Mouse (Mus musculus) thymus, adult 2 months (tissue): Measurements from ENCODE around the gene Gtf2h1. TPM values are rescaled to one million over a fixed set of nuclear protein-coding genes. Genes with fewer than 3 reads are reported as not detected.

Experiments used
- DNase-seq: peaks from one replicate; pipeline ENCODE4 v3.0.0; 2021
- H3K27ac ChIP-seq: fragments of 200-500 bp; 2 replicates; pipeline ENCODE4 v1.5.1; 2012; ENCODE audit warnings: low read length, control low read depth; ENCODE audit not compliant: control insufficient read depth, insufficient read depth
- H3K27me3 ChIP-seq: fragments of 200-500 bp; 2 replicates; pipeline ENCODE4 v1.6.1; 2012; ENCODE audit warnings: mild to moderate bottlenecking, low read length, moderate library complexity, mixed read lengths; ENCODE audit not compliant: control insufficient read depth, insufficient read depth
- H3K36me3 ChIP-seq: fragments of 200-500 bp; 2 replicates; pipeline ENCODE4 v1.6.1; 2012; ENCODE audit warnings: mild to moderate bottlenecking, low read length, moderate library complexity; ENCODE audit not compliant: control insufficient read depth, insufficient read depth
- H3K4me1 ChIP-seq: fragments of 200-500 bp; replicated peaks from 2 replicates; pipeline ENCODE4 v1.6.1; 2012; ENCODE audit warnings: low read length; ENCODE audit not compliant: control insufficient read depth, insufficient read depth
- H3K4me3 ChIP-seq: fragments of 200-500 bp; 2 replicates; pipeline ENCODE4 v1.5.1; 2012; ENCODE audit warnings: mild to moderate bottlenecking, low read length, control low read depth, moderate library complexity; ENCODE audit not compliant: control insufficient read depth, insufficient read depth
- CTCF ChIP-seq: fragments of 200-500 bp; IDR thresholded peaks from 2 replicates; pipeline ENCODE4 v1.5.1; 2012; ENCODE audit warnings: mild to moderate bottlenecking, control low read depth, low read length, moderate library complexity, borderline replicate concordance; ENCODE audit not compliant: control insufficient read depth, poor library complexity, insufficient read depth; ENCODE audit errors: extremely low read depth
- POLR2A ChIP-seq: fragments of 200-500 bp; IDR thresholded peaks from 2 replicates; pipeline ENCODE4 v1.6.1; 2012; ENCODE audit warnings: mild to moderate bottlenecking, low read length, control low read depth, moderate library complexity; ENCODE audit not compliant: control insufficient read depth, poor library complexity, insufficient read depth; ENCODE audit errors: extremely low read depth
- WGBS: fragments of 180-500 bp; shearing (Covaris S2); methylation state at CpG from one replicate; pipeline ENCODE4 v1.1.7; 2018; 5-methylcytosine and 5-hydroxymethylcytosine counted together
- polyA plus RNA-seq: library from polyadenylated mRNA; depleted of rRNA; stranded (reverse); fragments of >200 nt; gene quantifications from 2 replicates; pipeline ENCODE4 v1.2.3, GENCODE M21; 2012; rRNA removed

Gene Gtf2h1
- polyA plus RNA-seq, result 13.0 and 14.4 TPM in 2 replicates

DNA sequence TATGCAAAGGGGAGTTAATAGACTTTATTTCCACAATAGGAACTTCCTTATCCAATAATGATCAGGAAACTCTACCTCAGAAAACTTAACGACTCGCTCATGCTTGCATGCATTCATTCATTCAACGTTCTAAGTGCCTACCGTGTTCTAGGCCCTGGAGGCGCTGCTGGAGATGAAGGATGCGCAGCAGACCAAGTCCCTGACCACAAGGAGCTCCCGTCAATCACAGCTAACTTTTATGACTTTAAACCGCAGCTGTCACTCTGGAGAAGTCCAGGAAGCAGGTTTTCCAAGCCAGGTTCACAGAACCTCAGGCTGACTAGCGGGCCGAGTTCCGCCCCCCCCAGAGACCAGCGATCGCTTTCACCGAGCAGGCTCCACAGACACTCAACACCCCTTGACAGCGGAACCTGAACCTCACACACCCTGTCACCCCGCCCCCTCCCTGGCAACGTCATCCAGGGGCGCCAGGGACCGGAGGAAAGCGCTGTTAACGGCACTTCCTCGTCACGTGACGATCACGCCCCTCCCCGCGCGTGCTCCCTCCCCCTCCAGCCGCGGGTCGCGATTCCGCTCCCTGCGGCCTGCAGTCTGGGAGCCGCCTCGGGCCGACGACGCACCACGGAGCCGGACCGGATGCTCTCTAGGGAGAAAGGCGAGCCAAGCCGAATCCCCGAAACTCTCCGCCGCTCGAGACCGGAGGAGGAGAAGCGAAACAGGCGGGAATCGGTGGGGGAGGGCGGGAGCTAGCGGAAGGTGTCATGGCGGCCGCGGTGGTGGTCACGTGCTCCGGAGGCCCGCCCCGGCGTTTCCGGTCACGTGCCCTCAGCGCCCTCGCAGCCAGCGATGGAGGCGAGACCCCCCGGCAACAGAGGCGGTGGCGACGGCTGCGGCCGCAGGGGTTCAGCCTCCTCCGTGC is at the start of gene Gtf2h1, which contains the start of gene Hps5:
Gene Gtf2h1, plus strand, starts transcription at position 817 of the 919 bp plus-strand sequence.
Gene Hps5, minus strand, starts transcription at position 778 of the 919 bp plus-strand sequence.
- peak within 1 kb of the TSS; percentile 59 for H3K4me3 ChIP-seq
- H3K27me3 ChIP-seq, result no peaks in the 10 kb centered on the region
- H3K4me1 ChIP-seq, result peaks cover 4% of the 10 kb centered on the region
- H3K36me3 ChIP-seq, result peaks cover 3% of the 10 kb centered on the region; the same call in 1 of the 2 replicates
- TF ChIP-seq CTCF (no peak), POLR2A (peak; percentile 39; the same call in 1 of the 2 replicates)
- DNase-seq, result peak; percentile 99
- H3K27ac ChIP-seq, result peak within 1 kb of the TSS; percentile 28; the same call in 1 of the 2 replicates
- under 1% methylated on average over 73 of the region's 75 CpGs for WGBS

DNA sequence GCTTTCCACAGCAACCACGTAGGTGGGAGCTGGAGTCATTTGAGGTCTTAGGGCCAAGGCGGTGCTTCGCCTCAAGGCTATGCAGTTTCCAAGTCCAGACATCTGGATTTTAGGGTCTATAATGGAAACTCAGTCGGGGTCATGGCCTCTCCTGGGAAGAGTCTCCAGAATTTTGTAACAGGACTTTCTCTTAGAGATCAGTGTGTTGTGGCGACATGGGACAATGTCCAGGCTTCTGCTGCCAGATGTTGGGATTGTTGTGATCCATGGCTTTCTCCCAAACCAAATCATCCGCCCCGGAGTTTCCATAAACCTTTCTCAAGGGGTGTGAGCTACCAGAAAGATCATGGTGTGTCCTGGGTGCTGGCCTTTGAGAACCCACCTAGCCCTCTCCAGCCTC is 49.5 kb upstream of the Gtf2h1 start:
- no peak overlapping the region for H3K4me3 ChIP-seq
- no peaks in the 10 kb centered on the region for H3K36me3 ChIP-seq
- DNase-seq, result no peak
- no peaks in the 10 kb centered on the region for H3K27me3 ChIP-seq
- H3K4me1 ChIP-seq, result no peaks in the 10 kb centered on the region; the same call in 1 of the 2 replicates
- WGBS, result 94% methylated on average over 7 of the region's 7 CpGs
- TF ChIP-seq POLR2A, result no peak
- TF ChIP-seq CTCF, result no peak
- H3K27ac ChIP-seq, result no peak overlapping the region

- Histone ChIP-seq H3K27ac (no peak overlapping the region), H3K4me3 (no peak overlapping the region), H3K4me1 (0 out of 2 replicates have a peak, but pooled peaks cover 3% of the 10 kb centered on the region), H3K36me3 (no peaks in the 10 kb centered on the region), H3K27me3 (no peaks in the 10 kb centered on the region)
- TF ChIP-seq POLR2A (no peak), CTCF (no peak)
- no peak for DNase-seq
- WGBS, result 92% methylated on average over 3 of the region's 3 CpGs
These were observed 47.4 kb upstream of the Gtf2h1 start for GRCm38 (mm10) chr7:46748459-46748858.

DNA sequence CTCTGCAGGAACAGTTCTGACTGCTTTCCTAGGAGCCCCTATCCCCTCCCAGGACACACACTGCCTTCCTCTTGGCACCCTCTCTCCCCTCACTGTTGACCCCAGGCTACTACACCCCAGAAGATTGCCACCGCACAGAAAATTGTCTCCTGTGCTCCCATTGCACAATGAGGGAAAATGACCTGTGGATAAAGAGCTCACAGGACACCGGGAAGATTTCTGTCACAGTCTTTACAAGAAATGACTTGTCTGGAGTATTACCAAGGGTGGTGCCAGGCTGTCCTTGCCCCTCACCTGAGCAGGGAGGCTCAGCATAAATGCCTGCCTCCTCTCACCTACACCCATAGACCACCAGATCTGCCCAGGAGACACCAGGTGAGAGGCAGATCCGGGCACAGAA is 44.4 kb upstream of the Gtf2h1 start, which contains the start of gene Saa2:
Gene Saa2, plus strand, starts transcription at position 301 of the 400 bp plus-strand sequence.
- no peak for TF ChIP-seq CTCF
- TF ChIP-seq POLR2A, result no peak
- H3K36me3 ChIP-seq, result no peaks in the 10 kb centered on the region
- H3K27me3 ChIP-seq, result no peaks in the 10 kb centered on the region
- H3K27ac ChIP-seq, result no peak within 1 kb of the TSS
- H3K4me3 ChIP-seq, result no peak within 1 kb of the TSS
- H3K4me1 ChIP-seq, result 0 out of 2 replicates have a peak, but pooled peaks cover 3% of the 10 kb centered on the region
- DNase-seq, result no peak
- 92% methylated on average over 3 of the region's 3 CpGs for WGBS

DNA sequence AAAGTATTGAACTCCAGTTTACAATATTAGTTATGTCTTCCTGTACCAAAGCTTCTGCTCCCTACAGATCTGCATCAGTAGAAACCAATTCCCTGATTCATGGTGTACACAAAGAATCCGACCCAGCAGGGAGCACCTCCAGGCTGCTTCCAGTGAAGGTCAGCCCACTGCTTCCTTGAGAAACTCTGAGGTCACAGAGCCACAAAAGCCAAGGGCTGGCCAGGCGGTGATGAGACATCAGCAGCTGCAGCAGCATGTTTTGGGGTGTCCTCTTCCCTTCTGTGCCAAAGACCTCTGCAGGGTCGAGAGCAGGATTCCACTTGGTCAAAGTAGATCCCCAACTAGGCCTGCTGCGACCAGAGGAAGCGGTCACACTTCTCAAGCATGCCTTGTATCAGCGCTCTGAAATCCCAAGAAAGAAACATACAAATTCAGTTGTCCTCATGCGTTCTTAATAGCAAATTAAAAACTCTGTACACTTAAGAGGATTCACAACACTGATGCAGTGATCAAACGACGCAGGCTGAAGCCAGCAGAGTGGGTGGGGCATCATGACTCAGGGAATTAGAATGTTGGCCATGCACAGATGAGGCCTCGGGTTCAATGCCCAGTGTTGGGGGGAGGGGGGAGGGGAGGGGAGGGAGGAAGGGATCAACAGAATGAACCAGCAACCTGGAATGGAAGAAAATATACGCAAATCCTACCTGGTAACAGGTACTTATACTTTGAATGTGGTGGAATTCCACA is 34.7 kb upstream of the Gtf2h1 start:
- Histone ChIP-seq H3K36me3 (peaks cover 17% of the 10 kb centered on the region; the same call in 1 of the 2 replicates), H3K4me1 (no peaks in the 10 kb centered on the region), H3K27ac (no peak overlapping the region), H3K27me3 (no peaks in the 10 kb centered on the region; the same call in 1 of the 2 replicates), H3K4me3 (no peak overlapping the region)
- WGBS, result 89% methylated on average over 11 of the region's 11 CpGs
- TF ChIP-seq POLR2A (no peak), CTCF (no peak)
- no peak for DNase-seq

- Histone ChIP-seq H3K27ac (no peak overlapping the region), H3K4me1 (no peaks in the 10 kb centered on the region), H3K4me3 (no peak overlapping the region), H3K27me3 (no peaks in the 10 kb centered on the region; the same call in 1 of the 2 replicates), H3K36me3 (peaks cover 23% of the 10 kb centered on the region; the same call in 1 of the 2 replicates)
- 97% methylated on average over 5 of the region's 5 CpGs for WGBS
- TF ChIP-seq POLR2A (no peak), CTCF (no peak)
- DNase-seq, result no peak
These were observed 33.3 kb upstream of the Gtf2h1 start for GRCm38 (mm10) chr7:46762601-46763000.
